Mouse (Mus musculus) liver, embryonic 13.5 days (tissue): ENCODE measurements around the gene Foxj3. TPM values are rescaled to one million over a fixed set of nuclear protein-coding genes. Genes with fewer than 3 reads are reported as not detected.

Source experiments
- ATAC-seq: fragments of 200-750 bp; cut with Nextera tagmentation; 2 replicates; pipeline ENCODE4 v1.8.0; 2017; ENCODE audit warnings: low read depth, mild to moderate bottlenecking, moderate number of reproducible peaks, moderate library complexity
- DNase-seq: peaks from one replicate; pipeline ENCODE4 v3.0.0; 2022
- H3K27ac ChIP-seq: fragments of 300-500 bp; sonication (generic); 2 replicates; pipeline ENCODE4 v1.5.1; 2015; ENCODE audit warnings: moderate library complexity, mild to moderate bottlenecking, inconsistent platforms
- H3K27me3 ChIP-seq: fragments of 300-500 bp; sonication (generic); 2 replicates; pipeline ENCODE4 v1.6.1; 2015; ENCODE audit warnings: mild to moderate bottlenecking, inconsistent platforms
- H3K36me3 ChIP-seq: fragments of 300-500 bp; sonication (generic); 2 replicates; pipeline ENCODE4 v1.6.1; 2015; ENCODE audit warnings: mild to moderate bottlenecking, inconsistent platforms
- H3K4me1 ChIP-seq: fragments of 300-500 bp; sonication (generic); replicated peaks from 2 replicates; pipeline ENCODE4 v1.6.1; 2015; ENCODE audit warnings: inconsistent platforms
- H3K4me2 ChIP-seq: fragments of 300-500 bp; sonication (generic); 2 replicates; pipeline ENCODE4 v1.6.1; 2015; ENCODE audit warnings: inconsistent platforms, mild to moderate bottlenecking, moderate library complexity
- H3K4me3 ChIP-seq: fragments of 300-500 bp; sonication (generic); replicated peaks from 2 replicates; pipeline ENCODE4 v1.5.1; 2015; ENCODE audit warnings: mild to moderate bottlenecking, inconsistent platforms
- H3K9ac ChIP-seq: fragments of 300-500 bp; sonication (generic); 2 replicates; pipeline ENCODE4 v1.6.1; 2015; ENCODE audit warnings: mild to moderate bottlenecking, inconsistent platforms
- H3K9me3 ChIP-seq: fragments of 300-500 bp; sonication (generic); replicated peaks from 2 replicates; pipeline ENCODE4 v1.6.1; 2016; ENCODE audit warnings: inconsistent platforms
- WGBS: fragments of 180-500 bp; shearing (Covaris S2); methylation state at CpG from one replicate; pipeline ENCODE4 v1.1.7; 2015; ENCODE audit not compliant: insufficient replicate concordance; 5-methylcytosine and 5-hydroxymethylcytosine counted together
- polyA plus RNA-seq: library from polyadenylated mRNA; unstranded; fragments of >200 nt; fragmentation: Nextera tagmentation; extraction: Ambion mirVana; gene quantifications from 2 replicates; pipeline ENCODE4 v1.2.1, GENCODE M21; 2015

Gene Foxj3
- polyA plus RNA-seq, 1 experiment from 2014 or later: 5.4 TPM

GRCm38 (mm10) chr4:119531813-119532212 is 5.0 kb upstream of the Foxj3 start:
- H3K4me1 ChIP-seq: no peaks in the 10 kb centered on the region
- no peak overlapping the region for H3K27ac ChIP-seq
- no peak overlapping the region for H3K4me3 ChIP-seq
- 59% methylated on average over 2 of the region's 2 CpGs for WGBS
- no peaks in the 10 kb centered on the region for H3K27me3 ChIP-seq
- no peak for ATAC-seq
- no peaks in the 10 kb centered on the region for H3K9me3 ChIP-seq
- H3K9ac ChIP-seq: no peak overlapping the region
- H3K36me3 ChIP-seq: no peaks in the 10 kb centered on the region
- H3K4me2 ChIP-seq: no peak overlapping the region
- no peak for DNase-seq

DNA sequence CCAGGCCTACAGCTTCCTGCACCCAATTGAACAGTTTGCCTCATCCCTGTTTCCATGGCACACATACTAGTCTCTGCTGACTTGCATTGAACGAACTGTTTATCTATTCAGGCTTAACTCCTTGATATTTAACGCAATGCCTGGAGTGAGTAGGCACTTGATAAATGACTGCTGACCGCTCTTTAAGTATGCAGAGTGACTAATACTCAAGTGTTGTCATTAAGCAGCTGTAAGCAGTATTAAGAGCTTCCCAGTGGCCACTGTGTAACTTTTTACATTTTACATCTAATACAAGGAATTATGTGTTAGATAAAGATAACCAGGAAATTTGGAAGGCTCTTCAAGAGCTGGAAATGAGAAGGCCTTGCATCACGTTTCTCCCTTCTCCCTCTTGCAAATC is 1.7 kb upstream of the Foxj3 start:
- no peaks in the 10 kb centered on the region for H3K36me3 ChIP-seq
- H3K9ac ChIP-seq: no peak overlapping the region
- no peak for DNase-seq
- H3K4me1 ChIP-seq: peaks cover 16% of the 10 kb centered on the region
- H3K4me2 ChIP-seq: no peak overlapping the region
- no peaks in the 10 kb centered on the region for H3K9me3 ChIP-seq
- H3K27me3 ChIP-seq: no peaks in the 10 kb centered on the region
- no peak overlapping the region for H3K4me3 ChIP-seq
- ATAC-seq: no peak
- no peak overlapping the region for H3K27ac ChIP-seq
- WGBS: 60% methylated on average over 4 of the region's 4 CpGs

- no peaks in the 10 kb centered on the region for H3K9me3 ChIP-seq
- H3K27ac ChIP-seq: no peak overlapping the region
- H3K4me2 ChIP-seq: no peak overlapping the region
- no peaks in the 10 kb centered on the region for H3K27me3 ChIP-seq
- ATAC-seq: no peak
- 77% methylated on average over 4 of the region's 4 CpGs for WGBS
- no peak overlapping the region for H3K9ac ChIP-seq
- H3K4me1 ChIP-seq: peaks cover 33% of the 10 kb centered on the region
- DNase-seq: no peak
- H3K36me3 ChIP-seq: no peaks in the 10 kb centered on the region
- no peak overlapping the region for H3K4me3 ChIP-seq
Measured at GRCm38 (mm10) chr4:119537436-119537835, 632 bp downstream of the Foxj3 start.

DNA sequence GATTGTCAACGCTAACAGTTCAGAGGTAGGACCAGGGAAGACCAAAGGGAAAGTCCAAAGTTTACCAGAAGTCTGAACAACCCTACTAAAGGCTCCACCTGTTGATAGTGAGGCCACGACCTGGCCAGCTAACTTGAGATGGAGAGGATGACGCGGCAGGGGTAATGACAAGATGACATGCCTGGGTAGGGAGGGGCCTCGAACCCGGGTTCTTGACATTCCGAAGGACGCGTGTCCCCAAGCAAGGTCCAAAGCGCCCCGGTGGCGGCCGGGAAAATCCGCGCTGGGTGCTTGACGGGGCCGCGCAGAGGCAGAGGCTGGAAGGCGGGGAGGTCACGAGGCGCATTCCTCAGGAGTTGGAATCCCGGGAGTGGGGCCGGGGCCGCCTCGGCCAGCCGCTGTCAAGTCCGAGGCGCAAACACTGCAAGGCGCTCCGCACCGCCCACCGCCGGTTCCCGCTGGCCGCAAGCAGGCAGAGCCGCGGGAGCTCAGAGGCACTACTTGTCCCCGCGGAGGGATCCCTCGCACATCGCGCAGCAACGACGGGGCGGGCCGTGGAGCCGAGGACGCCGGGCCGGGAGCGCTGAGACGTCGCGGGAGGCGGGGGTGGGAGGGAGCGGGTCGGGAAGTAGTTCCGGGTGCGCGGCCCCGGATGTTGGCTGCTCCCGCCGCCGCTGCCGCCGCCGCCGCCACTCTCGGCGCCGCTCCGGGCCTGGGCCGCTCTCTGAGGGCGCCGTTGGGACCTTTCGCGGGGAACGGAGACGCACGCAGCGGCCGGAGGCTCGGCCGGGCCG is 2.4 kb downstream of the Foxj3 start, which contains the start of gene Frg2f1:
Gene Frg2f1 (minus strand): TSS at position 499 of the 794 bp plus-strand sequence.
- Histone ChIP-seq H3K9ac (peak within 1 kb of the TSS; percentile 92), H3K9me3 (no peaks in the 10 kb centered on the region), H3K4me3 (peak within 1 kb of the TSS; percentile 96), H3K27ac (peak within 1 kb of the TSS; percentile 85), H3K4me2 (peak within 1 kb of the TSS; percentile 98), H3K36me3 (no peaks in the 10 kb centered on the region), H3K27me3 (no peaks in the 10 kb centered on the region), H3K4me1 (peaks cover 37% of the 10 kb centered on the region)
- under 1% methylated on average over 74 of the region's 85 CpGs for whole genome bisulfite sequencing
- ATAC-seq: peak; percentile 92
- DNase-seq: peak; percentile 84

GRCm38 (mm10) chr4:119539836-119540532 is 3.2 kb downstream of the Foxj3 start:
- Histone ChIP-seq H3K27me3 (no peaks in the 10 kb centered on the region), H3K36me3 (no peaks in the 10 kb centered on the region), H3K9ac (peak overlapping the region; percentile 92), H3K4me3 (peak overlapping the region; percentile 96), H3K4me2 (peak overlapping the region; percentile 98), H3K4me1 (peaks cover 37% of the 10 kb centered on the region), H3K9me3 (no peaks in the 10 kb centered on the region), H3K27ac (peak overlapping the region; percentile 85)
- WGBS: under 1% methylated on average over 43 of the region's 76 CpGs
- peak; percentile 71; the same call in 1 of the 2 replicates for ATAC-seq
- peak; percentile 36 for DNase-seq

DNA sequence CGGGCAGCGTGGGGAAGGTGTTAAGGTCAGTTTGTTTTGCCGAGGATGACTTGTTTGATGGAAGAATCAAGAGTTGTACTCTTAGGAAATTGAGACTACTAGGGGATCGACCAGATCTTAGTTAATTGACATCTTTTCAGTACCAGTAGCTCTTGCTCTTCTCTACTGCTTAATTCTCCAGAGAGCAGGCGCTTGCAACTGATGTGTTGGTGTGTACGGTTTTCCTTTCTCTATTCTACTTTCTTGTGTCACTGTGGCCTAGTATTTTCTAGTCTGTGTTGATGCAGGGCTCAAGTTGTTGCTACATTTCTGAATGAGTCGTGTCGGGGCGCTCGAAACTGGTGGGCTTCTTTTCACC is 3.7 kb downstream of the Foxj3 start:
- DNase-seq (no peak), ATAC-seq (no peak)
- Histone ChIP-seq H3K9ac (peak overlapping the region; percentile 92), H3K9me3 (no peaks in the 10 kb centered on the region), H3K27ac (peak overlapping the region; percentile 85), H3K4me2 (peak overlapping the region; percentile 98), H3K4me1 (peaks cover 37% of the 10 kb centered on the region), H3K36me3 (no peaks in the 10 kb centered on the region), H3K27me3 (no peaks in the 10 kb centered on the region), H3K4me3 (peak overlapping the region; percentile 96)
- WGBS: 12% methylated on average over 10 of the region's 10 CpGs

- Histone ChIP-seq H3K4me1 (peaks cover 13% of the 10 kb centered on the region), H3K36me3 (no peaks in the 10 kb centered on the region), H3K27me3 (no peaks in the 10 kb centered on the region), H3K4me3 (no peak overlapping the region), H3K9me3 (no peaks in the 10 kb centered on the region), H3K9ac (no peak overlapping the region), H3K27ac (no peak overlapping the region), H3K4me2 (no peak overlapping the region)
- 0 out of 2 replicates have a peak, but pooled peaks have one; percentile 41 for ATAC-seq
- DNase-seq: no peak
- WGBS: 63% methylated on average over 1 of the region's 1 CpGs
Measured at GRCm38 (mm10) chr4:119550864-119551263, 14.1 kb downstream of the Foxj3 start.

- H3K4me1 ChIP-seq: peaks cover 8% of the 10 kb centered on the region
- H3K4me2 ChIP-seq: no peak overlapping the region
- H3K4me3 ChIP-seq: no peak overlapping the region
- no peak overlapping the region for H3K9ac ChIP-seq
- ATAC-seq (no peak), DNase-seq (no peak)
- no peaks in the 10 kb centered on the region for H3K36me3 ChIP-seq
- 73% methylated on average over 2 of the region's 2 CpGs for WGBS
- H3K9me3 ChIP-seq: no peaks in the 10 kb centered on the region
- H3K27ac ChIP-seq: no peak overlapping the region
- H3K27me3 ChIP-seq: no peaks in the 10 kb centered on the region
Measured at GRCm38 (mm10) chr4:119555466-119555865, 18.7 kb downstream of the Foxj3 start.

DNA sequence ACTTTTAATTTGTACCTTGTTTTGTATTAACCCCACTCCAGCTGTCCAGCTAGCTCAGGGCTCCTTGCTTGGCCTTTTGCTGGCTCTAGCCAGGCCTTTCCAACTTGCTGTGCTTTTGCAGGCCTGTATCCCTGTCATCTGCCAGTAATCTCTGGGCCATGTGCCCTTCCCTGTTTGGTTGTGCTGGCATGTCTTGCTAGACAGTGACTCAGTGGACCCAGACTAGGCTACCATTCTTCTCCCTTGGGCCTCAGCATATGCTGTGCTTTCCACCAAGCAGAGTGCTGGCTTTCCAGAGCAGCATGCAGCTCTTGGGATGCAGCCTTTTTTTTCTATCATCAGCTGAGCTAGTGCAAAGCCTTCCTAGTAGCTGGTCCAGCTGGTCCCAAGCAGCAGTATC is 26.3 kb downstream of the Foxj3 start:
- no peak for DNase-seq
- Histone ChIP-seq H3K4me2 (no peak overlapping the region), H3K4me3 (no peak overlapping the region), H3K9ac (no peak overlapping the region), H3K27me3 (no peaks in the 10 kb centered on the region), H3K9me3 (0 out of 2 replicates have a peak, but pooled peaks cover 3% of the 10 kb centered on the region), H3K36me3 (peaks cover 11% of the 10 kb centered on the region), H3K4me1 (no peaks in the 10 kb centered on the region), H3K27ac (no peak overlapping the region)
- no peak for ATAC-seq

DNA sequence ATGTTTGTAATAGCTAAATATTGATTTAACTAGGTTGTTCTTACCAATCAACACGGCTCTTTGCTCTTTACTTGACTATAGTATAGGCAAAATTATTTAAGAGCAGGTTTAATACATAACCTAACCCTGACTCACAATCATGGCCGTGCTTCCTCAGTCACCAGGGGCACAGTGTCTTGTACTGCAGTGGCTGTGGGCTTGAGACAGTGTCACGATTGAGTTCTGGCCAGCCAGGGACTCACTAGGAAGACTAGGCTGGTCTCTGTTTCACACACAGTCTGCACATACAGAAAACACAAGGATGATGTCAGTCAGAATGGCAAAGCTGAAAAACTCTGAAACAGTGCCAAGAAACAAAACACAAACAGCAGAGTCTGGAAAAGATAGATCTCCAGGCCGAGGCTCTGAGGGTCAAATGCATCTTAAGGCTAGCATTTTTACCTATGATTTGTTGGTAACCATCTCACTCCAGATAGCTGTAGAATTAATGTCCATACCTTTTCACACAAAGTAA is 29.6 kb downstream of the Foxj3 start:
- peaks cover 11% of the 10 kb centered on the region for H3K36me3 ChIP-seq
- H3K4me1 ChIP-seq: no peaks in the 10 kb centered on the region
- no peak for DNase-seq
- no peak overlapping the region for H3K4me2 ChIP-seq
- no peaks in the 10 kb centered on the region for H3K27me3 ChIP-seq
- H3K9me3 ChIP-seq: 0 out of 2 replicates have a peak, but pooled peaks cover 3% of the 10 kb centered on the region
- H3K9ac ChIP-seq: no peak overlapping the region
- no peak overlapping the region for H3K27ac ChIP-seq
- ATAC-seq: no peak
- no peak overlapping the region for H3K4me3 ChIP-seq
- WGBS: 70% methylated on average over 4 of the region's 4 CpGs

DNA sequence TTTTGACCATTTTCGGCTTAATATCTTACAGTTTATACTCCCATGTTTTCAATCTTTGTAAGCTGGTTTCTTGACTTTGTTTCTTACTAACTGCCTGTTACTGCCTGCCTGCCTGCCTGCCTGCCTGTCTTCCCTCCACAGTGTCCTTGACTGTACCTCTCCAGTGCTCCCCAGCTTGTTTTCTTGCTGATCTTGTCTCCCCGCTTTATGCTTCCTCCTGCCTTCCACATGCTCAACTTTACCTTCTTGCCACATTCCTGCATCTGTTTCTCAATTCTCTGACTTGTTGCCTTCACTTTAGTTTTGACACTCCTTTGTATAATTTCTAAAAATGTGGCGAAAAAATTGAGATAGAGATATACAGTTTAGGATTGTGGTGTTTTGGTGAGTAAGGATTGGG is 35.9 kb downstream of the Foxj3 start:
- ATAC-seq (no peak), DNase-seq (no peak)
- 81% methylated on average over 3 of the region's 3 CpGs for WGBS
- Histone ChIP-seq H3K27me3 (no peaks in the 10 kb centered on the region), H3K36me3 (peaks cover 12% of the 10 kb centered on the region; the same call in 1 of the 2 replicates), H3K9me3 (no peaks in the 10 kb centered on the region), H3K4me2 (no peak overlapping the region), H3K9ac (no peak overlapping the region), H3K4me1 (0 out of 2 replicates have a peak, but pooled peaks cover 2% of the 10 kb centered on the region), H3K4me3 (no peak overlapping the region), H3K27ac (no peak overlapping the region)
